Mouse (Mus musculus): ENCODE measurements at regions not wholly inside any gene's neighbourhood (a gene's known extent, or its start where the extent isn't known, plus 50 kb on each side); places are given as distances from the start of the nearest gene placed in this dataset.

DNA sequence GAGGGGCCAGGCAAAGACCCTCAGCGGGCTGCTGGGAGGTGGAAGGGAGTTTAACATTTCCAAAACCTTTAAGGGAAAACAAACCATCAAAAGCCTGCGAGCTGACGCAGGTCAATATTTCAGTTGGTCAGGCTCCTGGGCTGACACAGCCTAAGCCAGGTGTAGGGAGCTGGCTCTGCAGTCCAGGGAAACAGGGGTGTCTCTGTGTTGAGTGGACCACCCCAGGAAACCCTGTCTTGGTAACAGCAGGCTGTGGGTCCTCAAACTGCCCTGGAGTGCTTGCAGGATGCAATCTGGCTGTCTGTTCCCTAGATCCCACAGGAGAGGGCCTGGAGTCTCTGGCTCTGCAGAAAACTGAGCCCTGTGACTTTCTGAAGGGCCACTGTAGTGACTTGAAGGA lies 236.2 kb upstream of the Tle3 start:
- DNase-seq (ENCODE audit: low spot score in 2 of 2): no peak

DNA sequence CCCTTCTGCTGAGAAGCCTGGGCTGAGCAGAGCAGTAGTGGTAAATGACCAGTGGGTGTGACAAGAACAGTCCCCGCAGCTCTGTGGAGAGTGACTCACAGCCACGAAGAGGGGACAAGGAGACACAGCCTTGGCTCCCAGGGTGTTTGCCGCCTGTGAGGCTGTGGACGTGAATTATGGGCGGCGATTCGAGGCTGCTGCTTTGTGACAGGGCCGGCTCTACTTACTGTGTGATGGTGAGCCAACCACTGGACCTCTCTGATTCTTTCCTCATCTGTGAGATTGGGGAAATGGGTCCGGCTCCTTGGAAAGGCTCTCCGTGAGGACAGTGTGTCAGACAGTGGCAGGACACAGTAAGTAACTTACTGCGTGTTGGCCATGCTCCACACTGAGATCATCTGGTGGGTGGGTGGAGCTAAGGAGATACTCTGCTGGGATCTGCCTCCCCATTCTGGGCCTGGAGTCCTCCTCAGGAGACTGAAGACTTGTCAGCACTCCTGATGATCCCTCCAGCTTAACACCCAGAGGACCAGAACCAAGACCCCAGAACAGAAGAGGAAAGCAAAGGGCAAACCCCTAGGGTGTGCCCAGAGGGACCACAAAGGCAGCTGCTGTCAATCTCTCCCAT lies 233.3 kb upstream of the Tle3 start:
- DNase-seq (ENCODE audit: low spot score in 2 of 2): no peak

DNA sequence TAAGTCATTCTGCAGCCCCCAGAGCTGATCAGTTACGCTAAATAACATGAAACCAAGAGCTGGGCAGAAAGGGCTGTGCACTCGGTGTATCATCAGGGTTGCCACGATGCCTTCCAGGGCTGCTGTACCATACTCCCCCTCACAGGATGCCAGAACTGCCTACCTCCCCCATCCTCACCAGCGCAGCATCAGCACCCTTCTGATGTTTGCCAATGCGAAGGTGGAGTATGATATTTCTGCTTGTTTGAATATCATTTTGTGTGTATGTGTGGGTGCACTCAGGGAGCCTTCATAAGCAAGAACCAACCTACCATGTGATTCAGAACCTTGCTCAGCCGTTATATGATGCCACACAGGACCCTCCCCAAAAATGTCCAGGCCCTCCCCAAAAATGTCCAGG lies 229.1 kb upstream of the Tle3 start:
- DNase-seq (ENCODE audit: low spot score in 2 of 2): no peak

DNA sequence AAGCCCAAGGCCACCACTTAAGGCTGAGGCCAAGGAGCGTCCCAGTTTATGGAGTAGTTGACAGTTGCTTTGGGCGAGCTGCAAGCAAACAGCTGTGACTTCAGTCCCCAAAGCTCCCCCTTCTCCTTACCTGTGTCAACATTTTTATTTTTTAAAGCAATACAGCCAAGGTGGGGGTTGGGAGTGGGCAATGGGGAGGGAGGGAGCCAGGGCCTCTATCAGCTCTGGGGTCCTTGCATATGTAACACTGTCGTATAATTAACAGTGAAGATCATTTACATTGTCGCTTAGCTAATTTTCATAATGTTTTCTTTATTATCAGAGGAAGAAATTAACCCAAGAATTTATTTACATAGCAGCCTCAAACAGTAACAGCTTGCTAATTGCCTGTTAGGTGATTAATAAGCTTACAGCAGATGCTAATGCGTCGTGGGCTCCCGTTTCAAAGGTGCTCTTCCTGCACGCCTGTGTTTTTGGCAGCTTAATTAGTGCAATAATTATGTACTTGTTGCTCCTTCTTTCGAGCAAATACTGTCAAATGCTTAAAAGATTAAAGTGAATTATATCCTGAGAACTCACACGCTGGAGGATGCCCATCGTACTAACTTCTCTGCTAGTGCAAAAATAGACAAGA lies 227.4 kb upstream of the Tle3 start:
- DNase-seq (ENCODE audit: low spot score in 2 of 2): no peak

DNA sequence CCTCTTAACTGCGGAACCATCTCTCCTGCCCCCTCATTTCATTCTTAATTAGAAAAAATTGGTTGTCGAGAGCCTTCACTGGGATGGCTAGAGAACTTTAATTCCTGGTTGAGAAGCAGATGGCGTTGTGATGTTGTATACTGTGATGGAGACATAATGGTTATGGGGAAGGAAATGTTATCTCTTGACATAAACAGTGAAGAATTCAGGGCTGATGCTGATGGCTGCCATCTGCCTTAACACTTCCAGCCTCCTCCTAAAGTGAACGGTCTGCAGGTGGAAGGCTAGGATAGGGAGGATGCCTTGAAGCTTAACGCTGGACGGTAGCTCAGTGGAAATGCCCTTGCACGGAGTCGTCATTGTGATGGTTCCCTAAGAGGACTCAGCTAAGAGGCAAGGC lies 226.4 kb upstream of the Tle3 start:
- DNase-seq (ENCODE audit: low spot score in 2 of 2): no peak

DNA sequence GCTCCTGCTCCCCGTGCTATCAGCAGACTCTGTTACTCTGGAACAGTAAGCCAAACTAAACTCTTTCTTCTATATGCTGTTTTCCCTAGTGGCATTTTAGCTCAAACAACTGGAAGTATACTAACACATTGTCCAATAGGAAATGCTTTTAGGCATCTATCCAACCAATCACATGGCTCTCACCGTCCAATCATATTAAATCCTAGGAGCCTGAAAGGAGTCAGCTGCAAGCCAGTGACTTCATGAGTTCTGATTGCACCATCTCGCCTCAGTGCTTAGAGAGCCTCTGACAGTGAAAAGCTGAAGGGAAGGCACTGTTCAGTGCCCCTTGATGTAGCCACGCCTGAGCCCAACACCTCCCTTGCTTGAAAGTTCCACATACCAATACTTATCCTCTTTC lies 221.0 kb upstream of the Tle3 start:
- no peak for DNase-seq (ENCODE audit: low spot score in 2 of 2)

DNA sequence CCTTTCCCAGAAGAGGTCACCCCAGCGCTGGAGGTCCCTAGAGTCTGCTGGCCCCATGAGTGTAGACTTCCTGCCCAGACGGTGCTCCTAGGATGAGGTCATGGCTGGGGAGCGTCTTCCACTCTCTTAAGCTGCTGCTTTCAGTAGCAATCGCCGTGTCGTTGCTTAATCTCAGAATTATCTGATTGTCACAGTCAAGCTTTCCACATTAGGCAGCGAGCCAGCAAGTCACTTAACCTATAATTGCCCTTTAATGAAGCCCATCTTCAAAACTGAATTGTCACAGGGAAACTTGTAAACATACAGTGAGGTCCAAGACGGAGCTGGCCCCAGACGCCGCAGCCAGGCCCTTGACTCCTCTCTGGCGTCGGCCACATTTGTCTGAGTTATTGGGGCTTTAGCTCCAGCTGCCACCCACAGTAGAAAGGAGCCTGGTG lies 220.2 kb upstream of the Tle3 start:
- no peak for DNase-seq (ENCODE audit: low spot score in 2 of 2)

DNA sequence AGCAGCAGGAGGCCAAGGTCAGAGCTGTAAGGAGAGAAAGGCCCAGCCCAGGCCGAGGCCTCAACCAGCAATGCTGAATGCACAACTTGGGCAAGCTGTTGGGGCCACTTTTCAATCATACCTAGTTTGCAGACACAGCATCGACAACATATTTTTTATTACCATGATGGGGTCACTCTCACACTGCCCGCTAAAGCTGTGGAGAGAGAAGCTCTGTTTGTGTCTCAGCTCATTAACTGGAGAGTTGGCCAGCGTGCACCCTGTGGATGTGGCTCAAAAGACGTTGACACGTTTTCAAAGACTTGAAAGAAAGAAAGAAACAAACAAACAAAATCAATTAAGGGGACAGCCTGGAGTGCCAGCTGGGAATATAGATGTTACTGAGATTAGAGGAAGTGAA lies 217.4 kb upstream of the Tle3 start:
- DNase-seq (ENCODE audit: low spot score in 2 of 2): no peak

DNA sequence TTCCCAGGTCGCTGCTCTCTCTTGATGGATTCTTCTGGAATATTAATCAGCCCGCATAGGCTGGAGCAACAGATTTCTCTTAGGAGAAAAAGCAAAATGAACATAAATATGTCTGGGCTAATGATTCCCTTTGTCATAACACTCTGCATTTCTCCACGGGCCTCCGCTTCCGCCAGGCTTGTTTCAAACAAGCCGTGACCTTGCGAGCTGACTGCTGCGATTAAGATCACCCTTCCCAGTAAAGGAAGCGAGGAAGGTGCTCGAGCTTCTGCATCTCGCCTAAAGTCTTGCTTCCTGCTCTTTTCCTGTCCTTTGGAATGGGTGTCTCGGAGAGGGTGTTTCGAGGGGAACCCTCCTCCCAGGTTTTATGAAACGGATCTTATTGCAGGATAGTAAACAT lies 216.3 kb upstream of the Tle3 start:
- no peak for DNase-seq (ENCODE audit: low spot score in 2 of 2)

DNA sequence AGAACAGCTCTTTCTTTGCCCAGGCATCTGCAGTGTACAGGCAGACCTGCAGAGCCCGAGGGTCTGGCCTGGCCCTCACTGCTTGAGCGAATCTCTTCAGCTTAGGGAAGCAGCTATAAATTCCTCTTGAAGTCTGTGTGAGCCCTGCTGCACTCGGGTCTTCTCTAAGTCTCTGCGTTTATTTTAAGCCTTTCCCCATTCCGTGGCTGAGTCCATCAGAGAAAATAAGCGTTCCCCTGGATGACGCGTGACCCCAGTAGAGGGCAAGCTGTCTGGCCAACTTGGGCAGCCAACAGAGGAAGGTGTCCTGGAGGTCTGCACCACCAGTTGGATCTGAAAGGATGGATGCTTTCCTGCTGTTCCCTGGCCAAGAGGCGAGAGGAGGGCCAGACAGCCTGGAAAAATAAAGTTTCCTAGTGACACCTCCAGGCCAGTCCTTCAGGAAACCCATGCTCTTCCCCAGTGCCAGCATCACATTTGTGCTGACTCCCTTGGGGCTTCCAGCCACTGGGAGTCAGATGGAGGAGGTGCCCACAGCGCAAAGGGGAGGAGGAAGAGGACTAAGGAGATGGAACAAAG lies 213.9 kb upstream of the Tle3 start:
- no peak for DNase-seq (ENCODE audit: low spot score in 2 of 2)

DNA sequence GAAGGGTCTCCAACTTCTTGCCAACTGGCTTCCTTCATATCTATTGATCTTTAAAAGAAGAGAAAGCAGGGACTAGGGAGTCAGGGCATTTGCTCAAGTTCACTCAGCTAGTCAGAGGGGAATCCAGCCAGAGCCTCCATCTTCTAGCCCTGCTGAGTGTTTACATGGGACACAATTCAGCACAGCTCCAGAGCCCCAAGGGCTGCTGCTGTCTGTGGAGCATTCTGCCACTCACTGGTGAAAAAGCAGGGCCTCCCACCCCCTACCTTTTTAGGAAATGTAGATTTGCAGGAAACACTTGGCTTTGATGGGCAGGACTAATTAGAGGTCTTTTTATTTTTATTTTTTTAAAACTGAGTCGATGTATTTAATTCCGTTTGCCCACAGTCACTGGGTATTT lies 213.0 kb upstream of the Tle3 start:
- no peak for DNase-seq (ENCODE audit: low spot score in 2 of 2)

DNA sequence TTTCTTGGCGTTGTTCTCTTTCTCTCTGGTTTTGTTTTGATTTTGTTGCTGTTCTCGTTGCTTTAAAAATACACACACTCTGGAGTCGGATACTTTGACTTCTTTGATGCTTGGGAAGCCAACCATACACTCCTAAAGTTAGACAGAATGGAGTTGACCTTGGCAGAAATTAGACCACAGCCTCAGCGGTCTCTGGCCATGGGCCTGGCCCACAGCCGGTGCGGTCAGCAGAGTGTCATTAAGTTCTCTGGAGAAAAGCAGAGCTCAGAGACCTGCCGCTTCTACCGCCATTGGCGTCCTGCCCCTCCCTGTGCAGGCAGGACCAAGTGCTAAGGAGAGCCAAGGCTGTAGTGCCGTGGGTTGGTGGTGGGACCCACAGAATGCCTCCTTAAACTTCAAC lies 212.6 kb upstream of the Tle3 start:
- DNase-seq (ENCODE audit: low spot score in 2 of 2): peak in 1 of 2 experiments; percentile 28

DNA sequence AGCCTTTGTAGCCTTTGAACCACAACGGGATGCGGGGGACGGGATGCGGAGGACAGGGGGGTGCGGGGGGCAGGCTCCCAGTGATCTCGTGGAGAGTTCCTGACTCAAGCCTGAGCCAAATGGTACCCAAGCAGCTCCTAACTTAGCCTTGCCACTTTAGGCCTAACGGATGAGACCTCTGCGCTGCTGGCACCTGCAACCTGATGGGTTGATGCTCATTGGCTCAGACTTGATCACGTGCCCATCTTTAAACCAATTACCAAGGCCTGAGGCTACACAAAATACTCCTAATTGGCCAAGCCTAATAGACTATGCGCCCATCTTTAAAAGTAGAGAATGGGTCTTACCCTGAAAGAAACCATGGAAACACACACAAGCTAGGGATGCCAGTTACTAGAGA lies 209.3 kb upstream of the Tle3 start:
- DNase-seq (ENCODE audit: low spot score in 2 of 2): no peak

DNA sequence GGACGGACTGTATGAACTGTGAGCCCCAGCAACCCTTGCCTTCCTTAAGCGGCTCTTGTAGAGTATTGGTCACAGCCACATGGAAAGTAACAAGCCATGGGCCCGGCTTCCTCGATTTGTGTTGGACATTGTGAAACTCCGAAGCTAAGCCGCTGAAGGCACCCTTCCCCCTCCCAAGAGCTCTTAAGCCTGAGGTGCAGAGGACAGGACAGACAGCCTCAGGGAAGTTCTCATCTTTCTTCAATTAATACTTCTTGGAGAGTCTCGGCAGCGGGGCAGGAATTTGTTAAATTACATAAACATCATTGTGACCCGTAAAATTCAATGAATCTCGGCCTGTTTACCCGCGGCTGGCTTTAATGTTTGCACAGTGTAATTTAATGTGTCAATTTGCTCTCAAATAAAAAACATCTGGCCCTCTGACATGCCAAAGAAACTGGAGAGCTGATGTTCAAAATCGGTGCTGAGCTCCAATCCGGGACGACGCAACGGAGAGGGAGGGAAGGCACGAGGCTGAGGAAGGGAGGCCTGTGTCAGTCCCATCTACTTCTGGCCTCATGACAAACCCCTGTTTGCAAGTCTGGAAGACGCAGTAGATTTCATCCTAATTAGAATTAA lies 208.4 kb upstream of the Tle3 start:
- peak in 1 of 2 experiments; percentile 56 for DNase-seq (ENCODE audit: low spot score in 2 of 2)

DNA sequence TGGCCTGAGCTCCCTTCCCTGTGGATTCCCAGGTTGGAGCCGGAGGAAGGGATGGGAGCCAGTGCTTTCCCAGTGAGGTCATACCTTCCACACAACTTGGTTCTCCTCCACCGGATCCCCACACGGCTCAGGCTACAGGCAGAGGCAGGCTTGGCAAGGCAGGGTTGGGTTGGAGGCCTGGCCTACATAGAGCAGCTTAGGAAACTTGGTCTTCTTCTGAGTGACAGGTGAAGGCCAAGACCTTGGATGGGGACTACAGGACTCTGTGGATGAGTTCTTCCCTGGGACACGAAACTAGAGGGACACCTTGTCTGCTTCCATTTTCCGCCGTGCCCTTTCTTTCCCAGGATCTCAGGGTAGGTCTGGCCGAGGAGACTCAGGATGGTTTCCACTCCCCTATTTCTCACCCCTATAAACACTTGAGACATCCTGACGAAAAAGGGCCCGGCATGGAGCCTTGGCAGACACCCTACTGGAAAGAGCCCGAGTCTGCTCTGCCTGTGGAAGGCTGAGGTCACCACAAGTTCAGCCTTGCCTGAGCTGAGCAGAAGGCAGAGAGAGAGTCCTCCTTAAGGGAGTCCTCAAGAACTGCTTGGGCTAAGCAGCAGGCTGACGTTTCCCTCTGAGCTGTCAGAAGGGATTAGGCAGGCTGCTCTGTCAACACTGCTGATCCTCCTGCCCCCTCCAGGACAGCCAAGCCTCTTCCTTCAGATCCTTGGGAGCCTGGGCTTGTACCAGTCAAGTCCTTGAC lies 207.5 kb upstream of the Tle3 start:
- DNase-seq (ENCODE audit: low spot score in 2 of 2): peak; percentile 69 to 74

DNA sequence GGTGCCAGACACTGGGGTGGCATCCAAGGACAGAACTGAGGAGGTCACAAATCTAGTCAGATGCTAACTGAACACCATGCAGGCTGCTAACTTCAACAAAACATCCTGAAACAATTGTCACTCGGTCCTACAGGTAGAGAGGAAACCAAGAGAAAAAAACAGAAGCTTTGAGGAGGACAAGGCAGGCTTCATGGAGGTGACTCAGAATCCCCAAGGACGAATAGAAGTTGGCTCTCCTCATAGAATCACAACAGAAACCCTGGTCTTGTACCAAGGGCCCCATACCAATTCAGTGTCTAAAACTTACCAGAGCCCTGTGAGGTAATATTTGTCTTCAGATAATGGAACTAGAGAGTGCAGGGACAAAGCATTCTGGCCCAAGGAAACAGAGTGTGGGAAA lies 206.1 kb upstream of the Tle3 start:
- DNase-seq (ENCODE audit: low spot score in 2 of 2): no peak

DNA sequence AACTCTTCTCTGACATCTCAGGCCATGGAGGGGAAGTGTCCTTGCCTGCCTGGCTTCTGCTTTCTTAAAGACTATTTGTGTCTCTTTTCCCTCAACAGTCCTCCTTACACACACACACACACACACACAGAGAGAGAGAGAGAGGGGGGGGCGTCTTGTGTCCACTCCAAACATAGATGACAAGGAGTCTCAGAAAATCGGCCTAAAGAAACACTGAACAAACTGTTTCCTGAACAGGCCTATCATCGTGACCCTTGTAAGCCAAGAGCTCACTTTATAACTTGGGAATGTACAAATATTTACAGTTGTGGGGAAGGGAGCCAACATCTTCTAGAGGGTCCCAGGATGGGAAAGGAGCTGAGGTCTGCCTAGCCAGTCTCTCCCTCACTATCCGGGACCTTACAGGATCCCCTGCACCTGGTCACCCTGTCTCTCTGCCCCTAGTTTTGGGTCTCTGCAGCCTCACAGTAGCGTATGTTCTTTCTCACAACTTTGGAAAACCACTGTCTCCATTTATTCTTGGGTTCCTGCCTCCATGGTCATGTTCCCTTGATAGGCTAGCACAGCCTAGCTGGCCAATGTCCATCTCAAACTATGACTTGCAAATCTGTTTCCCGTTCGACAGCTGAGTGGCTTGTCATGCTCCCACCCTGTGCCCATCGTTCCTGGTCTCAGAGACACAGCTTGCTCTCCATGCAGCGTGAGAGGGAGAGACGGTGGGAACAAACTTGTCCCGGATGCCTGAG lies 204.9 kb upstream of the Tle3 start:
- no peak for DNase-seq (ENCODE audit: low spot score in 2 of 2)

DNA sequence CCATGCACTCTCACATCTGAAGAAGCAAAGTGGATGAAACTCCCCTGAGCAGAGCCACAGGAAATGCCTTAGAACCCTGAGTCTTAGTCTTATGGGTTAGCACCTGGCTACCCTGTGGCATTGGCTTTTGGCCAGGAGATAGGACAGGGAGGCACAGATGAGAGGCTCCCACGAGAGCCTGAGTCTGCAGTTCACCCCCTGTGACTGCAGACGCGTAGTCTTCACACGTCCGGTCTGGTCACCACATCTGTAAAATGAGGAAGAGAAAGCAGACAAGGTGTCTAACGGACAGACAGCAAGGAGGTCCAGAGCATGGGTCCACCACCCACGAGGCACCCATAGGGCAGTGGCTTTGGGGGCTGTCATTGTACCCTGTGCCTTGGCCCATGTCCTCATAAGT lies 203.2 kb upstream of the Tle3 start:
- peak in 1 of 2 experiments; percentile 44 for DNase-seq (ENCODE audit: low spot score in 2 of 2)

DNA sequence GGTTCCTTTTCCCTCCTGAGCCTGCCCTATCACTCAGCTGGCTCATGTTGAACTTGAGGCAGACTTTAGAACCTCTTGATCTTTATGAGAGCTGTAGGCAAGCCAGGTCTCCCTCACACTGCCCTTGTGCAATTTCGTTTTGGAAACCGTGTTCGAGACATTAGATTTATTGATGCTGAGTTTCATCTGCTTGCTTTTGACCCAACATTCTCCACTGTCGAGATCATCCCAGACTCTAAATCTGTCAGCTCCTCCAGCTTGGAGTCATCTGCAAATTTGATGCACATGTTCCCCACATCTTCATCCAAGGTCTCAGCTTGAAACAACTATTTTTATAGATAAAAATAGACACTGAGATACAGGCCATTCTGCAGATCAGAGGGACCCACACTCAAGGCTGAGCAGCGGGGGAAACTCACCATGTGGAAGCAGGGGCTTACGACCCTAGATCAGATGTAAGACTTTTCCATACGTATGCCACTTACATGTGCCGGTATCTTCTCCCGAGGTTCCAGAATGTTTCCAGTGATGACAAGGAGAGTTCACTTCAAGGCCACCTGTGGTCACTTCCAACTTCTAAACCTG lies 202.6 kb upstream of the Tle3 start:
- peak; percentile 37 to 58 for DNase-seq (ENCODE audit: low spot score in 2 of 2)

DNA sequence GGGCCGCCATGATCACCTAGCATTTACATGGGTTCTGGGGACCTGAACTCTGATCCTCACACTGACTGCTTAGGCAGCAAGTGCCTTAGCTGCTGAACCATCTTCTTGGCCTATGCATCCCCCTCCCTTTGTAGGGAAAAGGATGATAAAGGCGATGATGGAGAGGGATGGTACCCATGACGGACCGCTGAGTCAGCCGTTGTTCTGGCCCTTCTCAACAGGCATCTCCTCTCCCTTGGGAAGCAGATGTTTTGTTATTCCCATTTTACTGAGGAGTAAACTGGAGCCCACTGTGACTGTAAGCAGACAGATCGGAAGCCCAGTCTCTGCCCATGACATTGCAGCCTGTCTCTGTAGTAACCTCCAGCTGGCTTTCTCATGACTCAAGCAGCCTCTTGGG lies 201.2 kb upstream of the Tle3 start:
- peak in 1 of 2 experiments; percentile 38 for DNase-seq (ENCODE audit: low spot score in 2 of 2)

DNA sequence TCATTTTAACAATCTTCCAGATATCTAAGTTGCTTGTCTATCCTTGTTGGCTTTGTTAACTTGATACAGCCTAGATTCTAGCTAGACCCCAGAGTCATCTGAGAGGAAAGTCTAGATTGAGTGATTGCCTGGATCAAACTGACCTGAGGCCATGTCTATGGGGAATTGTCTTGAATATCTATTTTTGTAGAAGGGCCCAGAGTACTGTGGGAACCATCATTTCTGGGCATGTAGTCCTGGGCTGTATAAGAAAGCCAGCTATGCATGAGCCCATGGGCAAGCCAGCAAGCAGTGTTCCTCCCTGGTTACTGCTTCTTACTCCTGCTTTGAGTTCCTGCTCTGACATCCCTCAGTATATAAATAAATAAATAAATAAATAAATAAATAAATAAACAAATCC lies 199.7 kb upstream of the Tle3 start:
- DNase-seq (ENCODE audit: low spot score in 2 of 2): no peak

Data from urinary bladder, postnatal 4 days (tissue).